ENCODE assay signal across 32 mouse cellular contexts in genomic region chr1:170440367-170440766, GRCm38 (mm10).
DNase-seq lines count a peak whose midpoint lies in the region; ATAC-seq and TF ChIP-seq lines count a peak whose summit lies in the region.
"Had no signal": no experiment of that assay in that cellular context is flagged by ENCODE, and none has a peak within 500 bp of the region (broad histone marks: within the 10 kb centered on the region; RNA-seq: fewer than 3 reads in every experiment).

No protein-coding gene starts in this region.

- TF ChIP-seq CTCF in testis, adult 2 months (IDR thresholded peaks at IDR 0.05; ENCODE audit: control insufficient read depth, insufficient read depth, insufficient replicate concordance, low read depth, low read length): no peak

- TF ChIP-seq POLR2A in testis, adult 2 months (IDR thresholded peaks at IDR 0.05; ENCODE audit: control insufficient read depth, low read depth, low read length): no peak

- H3K4me3 ChIP-seq in testis, adult 2 months (ENCODE audit: control insufficient read depth, low read depth, low read length): peak overlapping the region; percentile 59
- no peak overlapping the region for H3K4me3 ChIP-seq in midbrain, embryonic 15.5 days
- H3K4me3 ChIP-seq: embryonic facial prominence, embryonic 13.5 days; forebrain, embryonic 10.5 days; forebrain, embryonic 15.5 days; gastrocnemius, adult 2 months; heart, embryonic 12.5 days; left cerebral cortex, adult 2 months; limb, embryonic 10.5 days; limb, embryonic 15.5 days; liver, embryonic 13.5 days; midbrain, embryonic 13.5 days had no signal

- WGBS in midbrain, embryonic 15.5 days: 93% methylated on average over 10 of the region's 10 CpGs

- H3K27ac ChIP-seq in testis, adult 2 months (ENCODE audit: control insufficient read depth, insufficient read depth, low read depth, low read length): 0 out of 2 replicates have a peak overlapping the region, but pooled peaks have one; percentile 13
- no peak overlapping the region for H3K27ac ChIP-seq in midbrain, embryonic 15.5 days
- H3K27ac ChIP-seq: embryonic facial prominence, embryonic 13.5 days; forebrain, embryonic 15.5 days; gastrocnemius, adult 2 months; hindbrain, embryonic 14.5 days; limb, embryonic 15.5 days; liver, embryonic 13.5 days; macrophage; midbrain, embryonic 13.5 days had no signal

- no peak overlapping the region for H3K9ac ChIP-seq in midbrain, embryonic 15.5 days
- H3K9ac ChIP-seq: embryonic facial prominence, embryonic 13.5 days; forebrain, embryonic 15.5 days; heart, embryonic 12.5 days; hindbrain, embryonic 14.5 days; limb, embryonic 15.5 days; liver, embryonic 13.5 days; midbrain, embryonic 13.5 days had no signal

- no peak for DNase-seq in frontal cortex, postnatal 25 days (ENCODE audit: low spot score in 2 of 2)
- DNase-seq in left cerebral cortex, adult 11 months (ENCODE audit: low spot score): peak; percentile 30
- no peak for DNase-seq in left cerebral cortex, adult 9 months (ENCODE audit: low spot score in 2 of 2)
- no peak for DNase-seq in testis, postnatal 10 days (ENCODE audit: low spot score)
- DNase-seq: adrenal gland, postnatal 10 days; cerebellum, adult 11 months; cerebellum, adult 9-11 months; gastrocnemius, adult 2 months; gastrocnemius, postnatal 36 days; heart, adult 18-20 months; kidney, adult 9 months; kidney, postnatal 10 days; liver, embryonic 13.5 days; lung, adult 18-20 months; thymus, adult 18-20 months; thymus, postnatal 36 days had no signal

- H3K36me3 ChIP-seq in testis, adult 2 months (ENCODE audit: control insufficient read depth, insufficient read depth, low read length): no peaks in the 10 kb centered on the region
- H3K36me3 ChIP-seq in midbrain, embryonic 15.5 days (replicated peaks): no peaks in the 10 kb centered on the region
- H3K36me3 ChIP-seq: embryonic facial prominence, embryonic 13.5 days; forebrain, embryonic 10.5 days; forebrain, embryonic 15.5 days; heart, embryonic 12.5 days; limb, embryonic 10.5 days; limb, embryonic 15.5 days; liver, embryonic 13.5 days; midbrain, embryonic 13.5 days had no signal

- no peaks in the 10 kb centered on the region for H3K27me3 ChIP-seq in testis, adult 2 months (ENCODE audit: control insufficient read depth, insufficient read depth, low read length)
- H3K27me3 ChIP-seq in midbrain, embryonic 15.5 days (replicated peaks): no peaks in the 10 kb centered on the region
- H3K27me3 ChIP-seq: embryonic facial prominence, embryonic 13.5 days; forebrain, embryonic 15.5 days; heart, embryonic 12.5 days; limb, embryonic 15.5 days; liver, embryonic 13.5 days; Patski had no signal

- ATAC-seq in frontal cortex, adult (ENCODE audit: low TSS enrichment): peak; percentile 69
- ATAC-seq in midbrain, embryonic 15.5 days (replicated peaks): no peak
- ATAC-seq: forebrain, embryonic 15.5 days; intestine, postnatal 0 days; lung, postnatal 0 days; midbrain, embryonic 13.5 days; Patski had no signal

- no peak overlapping the region for H3K4me2 ChIP-seq in midbrain, embryonic 15.5 days
- H3K4me2 ChIP-seq: embryonic facial prominence, embryonic 13.5 days; forebrain, embryonic 15.5 days; heart, embryonic 12.5 days; hindbrain, embryonic 14.5 days; limb, embryonic 15.5 days; liver, embryonic 13.5 days; midbrain, embryonic 13.5 days had no signal

- no peaks in the 10 kb centered on the region; the same call in 1 of the 2 replicates for H3K4me1 ChIP-seq in testis, adult 2 months (ENCODE audit: control insufficient read depth, insufficient read depth, low read length)
- H3K4me1 ChIP-seq in midbrain, embryonic 15.5 days: peaks cover 8% of the 10 kb centered on the region; the same call in 1 of the 2 replicates
- H3K4me1 ChIP-seq: limb, embryonic 15.5 days; liver, embryonic 13.5 days had no signal

- H3K9me3 ChIP-seq in midbrain, embryonic 15.5 days: no peaks in the 10 kb centered on the region
- H3K9me3 ChIP-seq: embryonic facial prominence, embryonic 13.5 days; forebrain, embryonic 10.5 days; forebrain, embryonic 15.5 days; heart, embryonic 12.5 days; limb, embryonic 10.5 days; limb, embryonic 15.5 days; liver, embryonic 13.5 days; midbrain, embryonic 13.5 days had no signal
